Mouse (Mus musculus): ENCODE results near the gene Tubg2. TPM values are rescaled to one million over a fixed set of nuclear protein-coding genes. Genes with fewer than 3 reads are reported as not detected.

Tubg2 gene
- polyA plus RNA-seq, 1 experiment = 1.4 TPM

- Histone ChIP-seq H3K36me3 (ENCODE audit: control insufficient read depth, insufficient read depth, low read length) (no peaks in the 10 kb centered on the region), H3K4me1 (ENCODE audit: control insufficient read depth, insufficient read depth, low read length) (no peaks in the 10 kb centered on the region), H3K27ac (ENCODE audit: insufficient read depth, low read depth, low read length) (no peak overlapping the region), H3K27me3 (replicated peaks; ENCODE audit: control insufficient read depth, insufficient read depth, low read length) (no peaks in the 10 kb centered on the region), H3K4me3 (ENCODE audit: insufficient read depth, low read depth, low read length) (no peak overlapping the region)
- 37% methylated on average over 18 of the region's 18 CpGs for WGBS
- TF ChIP-seq POLR2A (IDR thresholded peaks at IDR 0.05; ENCODE audit: low read depth, low read length) (no peak), CTCF (conservative IDR thresholded peaks at IDR 0.05; ENCODE audit: insufficient read depth, insufficient read length, low read depth, low read length) (no peak)
- no peak for DNase-seq
Observed at GRCm38 (mm10) chr11:101130056-101130756, 25.5 kb upstream of the Tubg2 start.

- Histone ChIP-seq H3K36me3 (ENCODE audit: control insufficient read depth, insufficient read depth, low read length) (no peaks in the 10 kb centered on the region), H3K27me3 (replicated peaks; ENCODE audit: control insufficient read depth, insufficient read depth, low read length) (no peaks in the 10 kb centered on the region), H3K4me1 (ENCODE audit: control insufficient read depth, insufficient read depth, low read length) (no peaks in the 10 kb centered on the region), H3K4me3 (ENCODE audit: insufficient read depth, low read depth, low read length) (no peak overlapping the region), H3K27ac (ENCODE audit: insufficient read depth, low read depth, low read length) (no peak overlapping the region)
- 87% methylated on average over 2 of the region's 2 CpGs for WGBS
- no peak for DNase-seq
- TF ChIP-seq POLR2A (IDR thresholded peaks at IDR 0.05; ENCODE audit: low read depth, low read length) (no peak), CTCF (conservative IDR thresholded peaks at IDR 0.05; ENCODE audit: insufficient read depth, insufficient read length, low read depth, low read length) (no peak)
Observed at GRCm38 (mm10) chr11:101131187-101131586, 24.5 kb upstream of the Tubg2 start.

- Histone ChIP-seq H3K36me3 (ENCODE audit: control insufficient read depth, insufficient read depth, low read length) (no peaks in the 10 kb centered on the region), H3K27me3 (replicated peaks; ENCODE audit: control insufficient read depth, insufficient read depth, low read length) (no peaks in the 10 kb centered on the region), H3K4me3 (ENCODE audit: insufficient read depth, low read depth, low read length) (no peak overlapping the region), H3K4me1 (ENCODE audit: control insufficient read depth, insufficient read depth, low read length) (no peaks in the 10 kb centered on the region), H3K27ac (ENCODE audit: insufficient read depth, low read depth, low read length) (no peak overlapping the region)
- TF ChIP-seq CTCF (conservative IDR thresholded peaks at IDR 0.05; ENCODE audit: insufficient read depth, insufficient read length, low read depth, low read length) (peak; percentile 42), POLR2A (IDR thresholded peaks at IDR 0.05; ENCODE audit: low read depth, low read length) (no peak)
- peak; percentile 42 for DNase-seq
- WGBS = 90% methylated on average over 6 of the region's 6 CpGs
Observed at GRCm38 (mm10) chr11:101131701-101132100, 24.0 kb upstream of the Tubg2 start.

DNA sequence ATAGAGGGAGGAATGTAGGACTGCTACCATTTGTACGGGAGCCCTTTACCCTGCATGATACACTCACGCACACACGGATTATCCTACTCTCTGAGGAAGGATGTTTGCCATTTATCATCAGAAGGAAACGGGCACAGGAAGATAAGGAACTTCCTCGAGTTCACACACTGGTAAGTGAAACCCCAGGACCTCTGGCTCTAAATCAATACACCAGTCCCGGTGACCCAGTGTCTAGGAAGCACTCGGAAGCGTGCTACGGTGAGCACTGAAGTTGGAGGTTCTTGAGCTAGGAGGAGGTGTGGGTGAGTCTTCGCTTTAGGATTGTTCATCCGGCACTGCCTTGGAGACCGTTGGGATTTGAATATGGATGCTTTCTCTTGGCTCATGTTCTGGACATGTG is 22.7 kb upstream of the Tubg2 start:
- H3K4me1 ChIP-seq (ENCODE audit: control insufficient read depth, insufficient read depth, low read length) = no peaks in the 10 kb centered on the region
- no peak for TF ChIP-seq CTCF (conservative IDR thresholded peaks at IDR 0.05; ENCODE audit: insufficient read depth, insufficient read length, low read depth, low read length)
- TF ChIP-seq POLR2A (IDR thresholded peaks at IDR 0.05; ENCODE audit: low read depth, low read length) = no peak
- H3K4me3 ChIP-seq (ENCODE audit: insufficient read depth, low read depth, low read length) = no peak overlapping the region
- no peaks in the 10 kb centered on the region for H3K36me3 ChIP-seq (ENCODE audit: control insufficient read depth, insufficient read depth, low read length)
- DNase-seq = peak; percentile 72
- whole genome bisulfite sequencing = 57% methylated on average over 12 of the region's 12 CpGs
- no peak overlapping the region for H3K27ac ChIP-seq (ENCODE audit: insufficient read depth, low read depth, low read length)
- H3K27me3 ChIP-seq (replicated peaks; ENCODE audit: control insufficient read depth, insufficient read depth, low read length) = no peaks in the 10 kb centered on the region

DNA sequence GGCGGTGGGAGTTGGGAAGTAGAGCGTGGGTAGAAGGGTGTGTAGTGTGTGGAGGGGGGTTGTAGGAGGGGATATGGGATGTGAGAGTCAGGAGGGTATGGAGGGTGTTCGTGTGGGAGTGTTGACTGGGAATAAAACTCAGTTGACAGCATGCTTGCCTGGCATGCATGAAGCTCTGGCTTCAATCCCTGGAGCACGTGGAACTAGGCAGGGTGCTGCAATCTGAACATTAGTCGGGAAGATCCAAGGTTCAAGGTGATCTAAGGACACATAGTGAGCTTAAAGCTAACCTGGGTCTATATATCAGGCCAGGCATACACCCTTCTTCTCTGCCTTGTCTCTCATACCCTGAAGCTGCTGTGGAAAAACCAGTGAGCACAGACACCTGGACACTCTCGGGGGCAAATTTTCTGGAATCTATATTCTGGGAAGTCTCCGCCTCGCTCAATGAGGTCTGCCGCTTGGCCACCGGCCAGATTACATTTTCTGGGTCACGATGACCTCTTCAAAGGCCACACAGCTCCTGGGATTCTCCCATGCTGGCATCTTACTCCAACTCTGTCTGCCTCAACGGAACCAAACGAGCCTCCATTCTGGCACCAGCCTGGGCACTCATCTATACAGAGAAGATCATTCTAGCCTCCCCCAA is 21.4 kb upstream of the Tubg2 start:
- Histone ChIP-seq H3K27ac (ENCODE audit: insufficient read depth, low read depth, low read length) (no peak overlapping the region), H3K27me3 (replicated peaks; ENCODE audit: control insufficient read depth, insufficient read depth, low read length) (no peaks in the 10 kb centered on the region)
- WGBS = 54% methylated on average over 13 of the region's 13 CpGs

DNA sequence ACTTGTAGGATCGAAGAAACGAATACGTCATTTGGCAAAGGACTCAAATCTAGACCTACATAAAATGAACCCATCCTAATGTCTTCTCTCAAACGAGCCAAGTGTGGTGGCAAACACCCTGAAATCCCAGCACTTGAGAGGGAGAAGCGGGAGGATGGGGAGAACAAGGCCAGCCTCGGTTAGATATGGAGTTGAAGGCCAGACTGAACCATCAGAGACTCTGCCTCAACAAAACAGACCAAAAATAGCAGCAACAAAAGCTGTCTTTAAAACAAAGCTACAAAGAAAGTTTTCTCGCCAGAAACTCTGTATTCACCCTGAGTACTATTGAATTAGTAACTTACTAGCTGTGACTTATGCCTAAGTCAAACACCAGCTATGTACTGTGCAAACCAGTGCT is 18.7 kb upstream of the Tubg2 start:
- H3K27me3 ChIP-seq (replicated peaks; ENCODE audit: control insufficient read depth, insufficient read depth, low read length) = no peaks in the 10 kb centered on the region
- no peak for DNase-seq
- WGBS = 87% methylated on average over 7 of the region's 7 CpGs
- no peak overlapping the region for H3K4me3 ChIP-seq (ENCODE audit: insufficient read depth, low read depth, low read length)
- no peak overlapping the region for H3K27ac ChIP-seq (ENCODE audit: insufficient read depth, low read depth, low read length)
- no peak for TF ChIP-seq POLR2A (IDR thresholded peaks at IDR 0.05; ENCODE audit: low read depth, low read length)
- TF ChIP-seq CTCF (conservative IDR thresholded peaks at IDR 0.05; ENCODE audit: insufficient read depth, insufficient read length, low read depth, low read length) = no peak
- no peaks in the 10 kb centered on the region for H3K36me3 ChIP-seq (ENCODE audit: control insufficient read depth, insufficient read depth, low read length)
- H3K4me1 ChIP-seq (ENCODE audit: control insufficient read depth, insufficient read depth, low read length) = peaks cover 6% of the 10 kb centered on the region; the same call in 1 of the 2 replicates

More for the DNA sequence above, 21.4 kb upstream of the Tubg2 start:
- H3K4me1 ChIP-seq (ENCODE audit: control insufficient read depth, insufficient read depth, low read length) = peaks cover 3% of the 10 kb centered on the region; the same call in 1 of the 2 replicates
- peak; percentile 32 for DNase-seq
- no peak overlapping the region for H3K4me3 ChIP-seq (ENCODE audit: insufficient read depth, low read depth, low read length)
- no peak for TF ChIP-seq CTCF (conservative IDR thresholded peaks at IDR 0.05; ENCODE audit: insufficient read depth, insufficient read length, low read depth, low read length)
- no peaks in the 10 kb centered on the region for H3K36me3 ChIP-seq (ENCODE audit: control insufficient read depth, insufficient read depth, low read length)

- Histone ChIP-seq H3K27me3 (replicated peaks; ENCODE audit: control insufficient read depth, insufficient read depth, low read length) (no peaks in the 10 kb centered on the region), H3K27ac (ENCODE audit: insufficient read depth, low read depth, low read length) (no peak overlapping the region), H3K4me3 (ENCODE audit: insufficient read depth, low read depth, low read length) (peak overlapping the region; percentile 6), H3K36me3 (ENCODE audit: control insufficient read depth, insufficient read depth, low read length) (no peaks in the 10 kb centered on the region), H3K4me1 (ENCODE audit: control insufficient read depth, insufficient read depth, low read length) (peaks cover 6% of the 10 kb centered on the region; the same call in 1 of the 2 replicates)
- DNase-seq = peak; percentile 81
- 13% methylated on average over 15 of the region's 15 CpGs for WGBS
- TF ChIP-seq POLR2A (IDR thresholded peaks at IDR 0.05; ENCODE audit: low read depth, low read length) = no peak
- no peak for TF ChIP-seq CTCF (conservative IDR thresholded peaks at IDR 0.05; ENCODE audit: insufficient read depth, insufficient read length, low read depth, low read length)
Observed at GRCm38 (mm10) chr11:101138536-101139181, 17.0 kb upstream of the Tubg2 start.
